Mouse (Mus musculus) splenic B cell, adult 2 months (primary cell): Measurements from ENCODE around the gene Canx.

Experiments
- DNase-seq: peaks from one replicate; pipeline ENCODE4 v3.0.0-alpha.2; 2011; ENCODE audit warnings: low read depth, low spot score
- H3K27me3 ChIP-seq: 2 replicates; pipeline ENCODE4 v1.6.1; 2012; ENCODE audit warnings: mild to moderate bottlenecking, low read length, moderate library complexity, mixed read lengths; ENCODE audit not compliant: control insufficient read depth, poor library complexity, insufficient read depth, severe bottlenecking
- H3K36me3 ChIP-seq: 2 replicates; pipeline ENCODE4 v1.6.1; 2012; ENCODE audit warnings: mild to moderate bottlenecking, low read length, moderate library complexity, mixed read lengths; ENCODE audit not compliant: control insufficient read depth, poor library complexity, insufficient read depth, severe bottlenecking

The Canx gene

GRCm38 (mm10) chr11:50354851-50355250 lies 29.4 kb upstream of the Canx start:
- DNase-seq: no peak
- no peaks in the 10 kb centered on the region for H3K36me3 ChIP-seq
- H3K27me3 ChIP-seq: no peaks in the 10 kb centered on the region

- no peak for DNase-seq
- Histone ChIP-seq H3K36me3 (no peaks in the 10 kb centered on the region), H3K27me3 (no peaks in the 10 kb centered on the region)
Observed at GRCm38 (mm10) chr11:50354162-50354561, 28.7 kb upstream of the Canx start, which contains the start of gene Cby3. Gene Cby3, plus strand, starts transcription at chr11:50354462.

DNA sequence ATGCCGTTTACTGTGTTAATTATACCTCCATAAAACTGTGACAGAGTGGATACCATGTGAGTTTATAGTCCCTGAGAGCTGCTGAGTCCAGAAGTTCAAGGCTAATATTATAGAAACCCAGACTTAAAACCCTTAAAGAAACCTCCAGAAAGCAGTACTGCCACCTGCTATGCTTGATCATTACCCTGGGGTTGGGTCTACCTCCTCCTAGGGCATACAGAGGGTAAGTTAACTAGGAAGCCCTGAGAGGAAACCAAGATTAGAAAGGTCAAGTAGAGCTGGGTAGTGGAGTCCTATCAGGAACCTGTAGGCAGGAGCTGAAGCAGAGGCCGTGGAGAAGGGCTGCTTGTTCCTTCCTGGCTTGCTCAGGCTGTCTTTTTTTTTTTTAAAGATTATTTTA lies 26.7 kb upstream of the Canx start:
- no peak for DNase-seq
- Histone ChIP-seq H3K27me3 (no peaks in the 10 kb centered on the region), H3K36me3 (no peaks in the 10 kb centered on the region)

DNA sequence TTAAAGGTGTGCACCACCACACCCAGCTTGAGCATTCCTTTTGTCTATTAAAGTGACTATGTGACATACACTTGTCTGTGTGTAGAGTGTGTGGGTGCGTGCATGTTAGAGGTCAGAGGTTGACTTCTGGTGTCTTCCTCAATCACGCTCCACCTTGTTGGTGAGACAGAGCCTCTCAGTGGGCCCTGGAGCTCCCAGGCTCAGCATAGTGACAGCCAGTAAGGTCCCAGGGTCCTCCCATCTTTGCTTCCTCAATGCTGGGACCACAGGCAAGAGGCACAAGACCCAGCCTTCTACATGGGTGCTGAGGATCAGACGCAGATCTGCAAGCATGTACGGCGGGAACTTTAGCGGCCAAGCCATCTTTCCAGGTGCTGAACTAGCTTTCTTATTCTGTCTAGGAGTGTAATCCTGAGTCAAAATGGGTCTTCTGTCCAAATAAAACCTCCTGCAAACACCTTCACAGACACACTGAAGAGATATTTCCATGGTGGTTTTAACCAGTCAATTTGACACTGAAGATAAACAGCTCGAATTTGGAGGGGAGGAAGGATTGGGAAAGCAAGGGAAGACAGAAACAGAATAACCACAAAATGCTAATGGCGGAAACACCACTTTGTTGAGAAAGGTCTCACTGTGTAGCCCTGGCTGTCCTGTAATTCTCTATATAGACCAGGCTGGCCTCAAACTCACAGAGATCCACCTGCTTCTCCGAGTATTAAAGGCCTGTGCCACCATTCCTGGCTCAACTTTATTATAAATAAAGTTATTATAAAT lies 21.0 kb upstream of the Canx start:
- Histone ChIP-seq H3K27me3 (no peaks in the 10 kb centered on the region), H3K36me3 (no peaks in the 10 kb centered on the region)
- DNase-seq: no peak

- H3K27me3 ChIP-seq: no peaks in the 10 kb centered on the region
- H3K36me3 ChIP-seq: no peaks in the 10 kb centered on the region
- DNase-seq: no peak
Observed at GRCm38 (mm10) chr11:50345486-50345885, 20.0 kb upstream of the Canx start.

DNA sequence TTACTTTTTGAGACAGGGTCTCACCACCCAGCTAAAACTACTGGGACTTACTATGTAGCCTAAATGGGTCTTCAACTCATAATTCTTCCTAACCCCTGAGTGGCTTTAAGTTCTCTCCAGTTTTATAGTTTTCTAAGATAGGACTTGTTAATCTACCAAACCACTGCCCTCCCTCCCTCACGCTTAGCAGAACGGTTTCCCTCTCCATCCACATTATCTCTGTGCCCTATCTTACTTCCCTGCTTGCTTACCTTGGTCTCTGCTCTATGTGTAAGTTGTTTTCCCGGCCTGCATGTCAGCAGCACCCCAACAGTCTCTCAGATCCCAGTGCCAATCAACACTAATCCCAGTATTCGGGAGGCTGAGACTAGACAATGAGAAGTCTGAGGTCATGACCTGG lies 11.4 kb upstream of the Canx start:
- DNase-seq: no peak
- no peaks in the 10 kb centered on the region for H3K27me3 ChIP-seq
- no peaks in the 10 kb centered on the region for H3K36me3 ChIP-seq

- Histone ChIP-seq H3K27me3 (no peaks in the 10 kb centered on the region), H3K36me3 (no peaks in the 10 kb centered on the region)
- no peak for DNase-seq
Observed at GRCm38 (mm10) chr11:50336126-50336525, 10.7 kb upstream of the Canx start.

DNA sequence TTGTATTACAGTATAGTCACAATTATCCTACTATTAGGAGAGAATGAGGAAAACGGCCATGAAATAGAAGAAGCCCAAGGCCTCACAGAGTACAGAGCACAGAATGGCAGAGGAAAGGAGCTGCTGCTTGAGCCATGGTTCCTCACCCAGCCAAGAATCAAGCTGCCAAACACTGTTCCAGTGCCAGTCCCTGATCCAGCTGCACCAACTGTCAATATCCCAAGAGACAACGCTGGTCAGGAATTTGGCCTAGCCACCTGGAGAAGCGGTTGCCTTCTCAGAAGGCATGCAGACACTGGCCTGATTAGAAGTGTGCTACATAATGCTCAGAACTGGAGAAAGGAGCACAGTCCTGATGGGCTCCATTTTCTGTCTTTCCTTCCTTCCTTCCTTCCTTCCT lies 7.7 kb upstream of the Canx start:
- no peaks in the 10 kb centered on the region for H3K27me3 ChIP-seq
- H3K36me3 ChIP-seq: no peaks in the 10 kb centered on the region
- no peak for DNase-seq

GRCm38 (mm10) chr11:50329378-50329777 lies 3.9 kb upstream of the Canx start:
- no peaks in the 10 kb centered on the region for H3K27me3 ChIP-seq
- no peaks in the 10 kb centered on the region for H3K36me3 ChIP-seq
- DNase-seq: no peak

DNA sequence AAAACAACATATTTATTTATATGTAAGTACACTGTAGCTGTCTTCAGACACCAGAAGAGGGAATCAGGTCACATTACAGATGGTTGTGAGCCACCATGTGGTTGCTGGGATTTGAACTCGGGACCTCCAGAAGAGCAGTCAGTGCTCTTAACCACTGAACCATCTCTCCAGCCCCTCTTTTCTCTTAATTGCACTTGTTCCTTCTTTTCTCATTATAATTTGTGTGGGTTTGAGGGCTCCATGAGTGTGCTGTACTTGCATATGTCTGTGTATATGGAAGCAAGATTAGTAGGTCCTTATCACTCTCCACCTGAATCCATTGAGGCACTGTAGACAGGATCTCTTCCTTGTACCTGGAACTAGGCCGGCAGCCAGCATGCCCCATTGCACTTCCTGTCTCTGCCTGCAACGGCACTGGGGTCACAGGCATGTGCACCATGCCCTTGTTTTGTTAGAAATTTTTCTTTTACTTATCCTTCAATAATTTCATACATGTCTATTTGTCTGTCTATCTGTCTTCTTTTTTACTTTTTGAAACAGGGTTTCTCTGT lies 2.7 kb upstream of the Canx start:
- Histone ChIP-seq H3K27me3 (no peaks in the 10 kb centered on the region), H3K36me3 (no peaks in the 10 kb centered on the region)
- peak; percentile 12 for DNase-seq

GRCm38 (mm10) chr11:50326302-50326966 lies 961 bp upstream of the Canx start:
- no peaks in the 10 kb centered on the region for H3K36me3 ChIP-seq
- H3K27me3 ChIP-seq: no peaks in the 10 kb centered on the region
- DNase-seq: peak; percentile 14

- DNase-seq: no peak
- Histone ChIP-seq H3K27me3 (no peaks in the 10 kb centered on the region), H3K36me3 (no peaks in the 10 kb centered on the region)
Observed at GRCm38 (mm10) chr11:50324751-50325471, 562 bp downstream of the Canx start.

DNA sequence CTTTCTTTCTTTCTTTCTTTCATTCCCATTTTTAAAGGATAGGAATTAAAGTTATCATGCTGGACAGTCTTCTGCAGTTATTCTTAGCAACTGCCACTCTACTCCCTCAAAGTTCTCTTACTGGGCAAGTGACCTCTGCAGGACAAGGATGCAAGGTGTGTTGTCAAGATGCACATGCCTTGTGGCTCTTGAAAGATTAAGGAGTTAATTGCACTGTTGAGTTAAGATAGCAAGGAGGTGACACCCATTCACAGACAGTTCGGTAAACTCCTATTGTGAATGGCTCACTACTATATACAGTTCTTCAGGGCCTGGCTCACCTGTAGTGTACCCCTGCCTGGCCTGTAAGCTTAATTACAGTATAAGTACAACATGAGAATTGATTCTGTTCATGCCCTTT lies 1.6 kb downstream of the Canx start:
- Histone ChIP-seq H3K27me3 (no peaks in the 10 kb centered on the region), H3K36me3 (no peaks in the 10 kb centered on the region)
- DNase-seq: no peak

GRCm38 (mm10) chr11:50322345-50322744 lies 3.1 kb downstream of the Canx start:
- H3K27me3 ChIP-seq: no peaks in the 10 kb centered on the region
- no peaks in the 10 kb centered on the region for H3K36me3 ChIP-seq
- DNase-seq: no peak

- no peaks in the 10 kb centered on the region for H3K27me3 ChIP-seq
- no peaks in the 10 kb centered on the region for H3K36me3 ChIP-seq
- DNase-seq: no peak
Observed at GRCm38 (mm10) chr11:50321239-50321638, 4.2 kb downstream of the Canx start.
